Mouse (Mus musculus) liver, embryonic 13.5 days (tissue): ENCODE measurements around the gene Mdm2. TPM values are rescaled to one million over a fixed set of nuclear protein-coding genes. Genes with fewer than 3 reads are reported as not detected.
"Not testable (repeated sequence)": the region's sequence is repeated elsewhere in the genome, so short reads cannot be mapped to it uniquely, and the experiment has no call there.

Source experiments
- ATAC-seq: fragments of 200-750 bp; cut with Nextera tagmentation; 2 replicates; pipeline ENCODE4 v1.8.0; 2017; ENCODE audit warnings: low read depth, mild to moderate bottlenecking, moderate number of reproducible peaks, moderate library complexity
- DNase-seq: peaks from one replicate; pipeline ENCODE4 v3.0.0; 2022
- H3K27ac ChIP-seq: fragments of 300-500 bp; sonication (generic); 2 replicates; pipeline ENCODE4 v1.5.1; 2015; ENCODE audit warnings: moderate library complexity, mild to moderate bottlenecking, inconsistent platforms
- H3K27me3 ChIP-seq: fragments of 300-500 bp; sonication (generic); 2 replicates; pipeline ENCODE4 v1.6.1; 2015; ENCODE audit warnings: mild to moderate bottlenecking, inconsistent platforms
- H3K36me3 ChIP-seq: fragments of 300-500 bp; sonication (generic); 2 replicates; pipeline ENCODE4 v1.6.1; 2015; ENCODE audit warnings: mild to moderate bottlenecking, inconsistent platforms
- H3K4me1 ChIP-seq: fragments of 300-500 bp; sonication (generic); replicated peaks from 2 replicates; pipeline ENCODE4 v1.6.1; 2015; ENCODE audit warnings: inconsistent platforms
- H3K4me2 ChIP-seq: fragments of 300-500 bp; sonication (generic); 2 replicates; pipeline ENCODE4 v1.6.1; 2015; ENCODE audit warnings: inconsistent platforms, mild to moderate bottlenecking, moderate library complexity
- H3K4me3 ChIP-seq: fragments of 300-500 bp; sonication (generic); replicated peaks from 2 replicates; pipeline ENCODE4 v1.5.1; 2015; ENCODE audit warnings: mild to moderate bottlenecking, inconsistent platforms
- H3K9ac ChIP-seq: fragments of 300-500 bp; sonication (generic); 2 replicates; pipeline ENCODE4 v1.6.1; 2015; ENCODE audit warnings: mild to moderate bottlenecking, inconsistent platforms
- H3K9me3 ChIP-seq: fragments of 300-500 bp; sonication (generic); replicated peaks from 2 replicates; pipeline ENCODE4 v1.6.1; 2016; ENCODE audit warnings: inconsistent platforms
- WGBS: fragments of 180-500 bp; shearing (Covaris S2); methylation state at CpG from one replicate; pipeline ENCODE4 v1.1.7; 2015; ENCODE audit not compliant: insufficient replicate concordance; 5-methylcytosine and 5-hydroxymethylcytosine counted together
- polyA plus RNA-seq: library from polyadenylated mRNA; unstranded; fragments of >200 nt; fragmentation: Nextera tagmentation; extraction: Ambion mirVana; gene quantifications from 2 replicates; pipeline ENCODE4 v1.2.1, GENCODE M21; 2015

The Mdm2 gene
- polyA plus RNA-seq, 1 experiment from 2014 or later = 16.3 TPM

DNA sequence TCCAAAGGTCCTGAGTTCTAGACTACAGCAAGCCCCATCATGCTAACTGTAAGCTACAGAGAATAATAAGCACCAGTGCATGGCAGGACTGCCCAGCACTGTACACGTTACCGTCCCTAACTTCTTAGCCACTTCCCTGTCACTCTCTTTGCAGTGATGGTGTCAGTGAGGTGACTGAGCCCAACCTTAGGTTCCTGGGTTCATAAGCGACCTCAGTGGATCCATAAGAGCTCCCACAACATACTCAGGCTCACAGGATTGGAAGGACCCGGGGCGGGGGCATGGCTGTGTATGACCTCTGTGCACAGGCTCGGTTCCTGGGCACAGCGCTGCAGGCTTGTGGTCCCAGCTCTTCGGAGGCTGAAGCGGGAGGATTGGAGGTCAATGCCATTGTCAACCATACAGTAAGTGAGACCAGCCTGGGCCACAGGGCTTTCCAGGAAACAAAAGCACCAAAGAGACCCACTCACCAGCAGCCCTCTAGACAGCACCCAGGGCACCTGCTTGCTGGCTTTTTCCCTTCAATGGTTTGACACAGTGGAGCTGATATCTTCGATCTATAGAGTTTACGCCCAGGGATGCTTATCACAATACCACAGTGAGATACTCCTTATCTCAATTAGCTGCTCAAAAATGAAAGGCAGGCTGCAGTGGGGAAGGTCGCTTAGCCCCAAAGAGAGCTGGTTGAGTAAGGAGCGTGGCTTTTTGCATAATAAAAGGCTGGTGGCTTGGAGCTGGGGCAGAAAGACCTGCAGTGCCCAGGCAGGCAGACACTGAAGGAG, 27.8 kb upstream of the Mdm2 start:
- H3K9ac ChIP-seq = no peak overlapping the region
- no peaks in the 10 kb centered on the region for H3K27me3 ChIP-seq
- 70% methylated on average over 13 of the region's 13 CpGs for WGBS
- no peak overlapping the region for H3K4me3 ChIP-seq
- peaks cover 13% of the 10 kb centered on the region; the same call in 1 of the 2 replicates for H3K36me3 ChIP-seq
- H3K4me2 ChIP-seq = no peak overlapping the region
- ATAC-seq (0 out of 2 replicates have a peak, but pooled peaks have one; percentile 15), DNase-seq (no peak)
- H3K4me1 ChIP-seq = peaks cover 18% of the 10 kb centered on the region
- no peak overlapping the region for H3K27ac ChIP-seq
- H3K9me3 ChIP-seq = no peaks in the 10 kb centered on the region

DNA sequence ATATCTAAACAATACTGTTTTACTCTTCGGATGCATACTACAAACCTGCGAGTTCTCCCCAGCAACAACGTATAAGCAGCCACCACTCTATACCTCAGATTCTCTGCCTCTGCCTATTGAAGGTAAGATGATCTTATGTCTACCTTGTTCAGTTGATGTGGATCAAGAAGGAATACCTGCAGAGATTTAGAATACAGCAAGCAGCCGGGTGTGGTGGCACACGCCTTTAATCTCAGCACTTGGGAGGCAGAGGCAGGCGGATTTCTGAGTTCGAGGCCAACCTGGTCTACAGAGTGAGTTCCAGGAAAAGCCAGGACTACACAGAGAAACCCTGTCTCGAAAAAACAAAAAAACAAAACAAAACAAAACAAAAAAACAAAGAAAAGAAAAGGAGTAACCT, 26.9 kb upstream of the Mdm2 start:
- H3K27ac ChIP-seq, H3K9me3 ChIP-seq, H3K4me2 ChIP-seq, H3K9ac ChIP-seq, DNase-seq, H3K4me3 ChIP-seq, H3K27me3 ChIP-seq, ATAC-seq: not testable (repeated sequence)
- peaks cover 13% of the 10 kb centered on the region; the same call in 1 of the 2 replicates for H3K36me3 ChIP-seq
- H3K4me1 ChIP-seq = peaks cover 26% of the 10 kb centered on the region
- 83% methylated on average over 8 of the region's 8 CpGs for WGBS

DNA sequence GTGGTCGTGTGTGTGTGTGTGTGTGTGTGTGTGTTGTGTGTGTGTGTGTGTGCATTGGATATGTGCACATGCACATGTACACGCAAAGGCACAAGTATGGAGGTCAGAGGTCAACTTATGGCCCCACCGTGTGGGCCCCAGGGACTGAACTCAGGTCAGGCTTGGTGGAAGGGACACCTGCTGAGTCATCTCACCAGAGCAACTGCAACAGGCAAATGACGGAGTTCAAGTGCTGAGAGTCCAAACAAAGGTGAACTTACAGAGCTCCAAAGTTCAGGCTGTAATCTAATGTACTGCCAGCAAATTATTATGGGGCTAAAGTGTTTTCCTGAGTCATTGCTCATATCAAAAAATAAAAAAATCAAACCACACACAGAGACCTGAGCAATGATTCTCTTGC, 26.5 kb upstream of the Mdm2 start:
- Histone ChIP-seq H3K27me3 (no peaks in the 10 kb centered on the region), H3K9ac (no peak overlapping the region), H3K4me2 (no peak overlapping the region), H3K27ac (no peak overlapping the region), H3K4me1 (peaks cover 30% of the 10 kb centered on the region), H3K4me3 (no peak overlapping the region), H3K9me3 (no peaks in the 10 kb centered on the region), H3K36me3 (peaks cover 13% of the 10 kb centered on the region; the same call in 1 of the 2 replicates)
- 61% methylated on average over 4 of the region's 4 CpGs for WGBS
- no peak for DNase-seq
- no peak for ATAC-seq

DNA sequence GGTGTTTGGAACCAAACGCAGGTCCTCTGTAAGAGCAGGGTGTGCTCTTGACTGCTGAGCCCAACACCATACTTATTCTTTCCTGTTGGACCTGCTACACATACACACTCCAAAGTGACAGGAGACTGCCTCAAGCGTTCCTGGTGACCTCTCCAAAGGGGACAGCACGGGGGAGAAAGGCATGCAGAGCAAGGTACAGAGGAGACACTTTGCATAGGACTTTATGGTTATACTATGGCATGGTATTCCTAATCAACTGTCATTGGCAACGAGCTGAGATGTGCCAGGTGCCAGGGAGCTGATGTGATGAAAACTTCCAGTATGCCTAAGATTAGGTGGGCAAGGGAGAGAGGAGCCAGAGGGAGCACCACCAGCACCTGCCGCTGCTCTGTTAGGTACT, 26.0 kb upstream of the Mdm2 start:
- Histone ChIP-seq H3K4me1 (peaks cover 35% of the 10 kb centered on the region), H3K4me2 (no peak overlapping the region), H3K9ac (no peak overlapping the region), H3K9me3 (no peaks in the 10 kb centered on the region), H3K27ac (no peak overlapping the region), H3K4me3 (no peak overlapping the region), H3K36me3 (peaks cover 13% of the 10 kb centered on the region; the same call in 1 of the 2 replicates), H3K27me3 (no peaks in the 10 kb centered on the region)
- no peak for DNase-seq
- WGBS = 73% methylated on average over 5 of the region's 5 CpGs
- no peak for ATAC-seq

DNA sequence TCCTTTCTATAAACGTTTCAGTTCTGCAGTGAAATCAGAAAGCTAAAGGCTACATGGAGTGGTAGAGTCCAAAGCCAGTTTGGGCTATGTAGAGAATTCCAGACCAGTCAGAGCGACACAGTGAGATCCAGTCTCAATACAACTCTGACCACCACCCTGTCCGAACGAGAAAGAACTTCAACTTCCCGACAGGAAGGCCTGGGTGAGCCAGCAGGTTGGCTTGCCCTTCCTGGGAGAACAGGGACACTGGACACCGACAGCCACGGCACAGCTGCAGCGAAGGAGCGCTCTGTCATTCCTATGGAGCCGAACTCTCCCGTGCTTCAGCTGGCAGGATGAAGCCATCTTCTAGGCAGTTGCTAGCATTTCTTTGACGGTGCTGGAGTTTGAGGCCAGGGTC, 24.8 kb upstream of the Mdm2 start:
- not testable (repeated sequence) for H3K9ac ChIP-seq, ATAC-seq, H3K27ac ChIP-seq, H3K27me3 ChIP-seq, H3K9me3 ChIP-seq, H3K4me3 ChIP-seq, H3K4me2 ChIP-seq, DNase-seq
- Histone ChIP-seq H3K4me1 (peaks cover 46% of the 10 kb centered on the region), H3K36me3 (peaks cover 13% of the 10 kb centered on the region; the same call in 1 of the 2 replicates)
- WGBS = 86% methylated on average over 12 of the region's 12 CpGs

- H3K4me1 ChIP-seq = peaks cover 46% of the 10 kb centered on the region
- not testable (repeated sequence) for H3K4me3 ChIP-seq, H3K36me3 ChIP-seq, DNase-seq, H3K9me3 ChIP-seq, H3K27me3 ChIP-seq, H3K9ac ChIP-seq, ATAC-seq, H3K27ac ChIP-seq, H3K4me2 ChIP-seq
- WGBS = 57% methylated on average over 9 of the region's 10 CpGs
Observed at GRCm38 (mm10) chr10:117734104-117734852, 23.7 kb upstream of the Mdm2 start.

DNA sequence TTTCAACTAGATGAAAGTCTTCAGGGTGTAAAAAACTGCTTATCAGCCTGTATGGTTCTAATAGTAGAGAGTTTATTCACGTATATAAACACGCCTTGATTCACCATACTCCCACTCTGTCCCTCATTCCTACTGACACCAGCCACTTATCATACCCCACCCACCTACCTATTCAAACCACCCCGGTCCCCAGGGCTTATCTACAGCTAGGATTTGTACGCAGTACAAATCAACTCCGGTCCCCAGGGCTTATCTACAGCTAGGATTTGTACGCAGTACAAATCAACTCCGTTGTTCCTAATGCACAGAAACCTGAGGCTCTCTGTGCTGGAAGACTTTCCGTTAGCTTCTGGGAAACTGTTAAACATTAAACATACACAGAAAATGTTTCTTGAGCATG, 23.1 kb upstream of the Mdm2 start:
- H3K27ac ChIP-seq, DNase-seq, ATAC-seq, H3K36me3 ChIP-seq, H3K9me3 ChIP-seq, H3K4me2 ChIP-seq, H3K9ac ChIP-seq, H3K27me3 ChIP-seq, H3K4me3 ChIP-seq: not testable (repeated sequence)
- H3K4me1 ChIP-seq = peaks cover 41% of the 10 kb centered on the region
- 17% methylated on average over 8 of the region's 8 CpGs for WGBS

DNA sequence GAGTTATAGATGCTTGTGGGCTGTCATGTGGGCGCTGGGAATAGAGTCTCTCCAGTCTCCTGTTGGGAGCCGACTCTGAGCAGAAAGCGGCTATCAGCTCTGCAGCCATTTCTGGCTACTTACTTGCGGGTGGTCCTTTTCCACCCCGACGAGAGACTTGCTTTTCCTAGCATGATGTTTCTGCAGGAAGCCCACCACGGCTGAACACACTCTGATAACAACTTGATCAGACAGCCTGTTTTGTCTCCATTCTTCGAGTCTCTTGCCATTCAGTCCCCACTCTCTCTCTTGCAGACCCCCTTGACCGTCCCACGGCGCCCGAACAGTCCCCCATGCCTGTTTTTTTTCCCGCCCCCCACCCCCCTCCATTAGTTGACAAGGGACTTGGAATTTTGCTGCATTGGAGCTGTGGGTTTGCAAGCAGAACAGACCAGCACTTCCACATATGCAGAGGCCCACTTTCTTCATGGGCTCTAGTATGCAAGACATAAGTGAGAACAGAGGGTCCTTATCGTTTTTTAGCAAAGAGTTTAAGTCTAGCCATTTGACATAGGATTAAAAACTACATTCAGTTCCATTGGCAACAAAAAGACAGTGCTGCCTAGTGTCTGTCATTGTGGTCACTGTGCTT, 22.5 kb upstream of the Mdm2 start:
- peaks cover 36% of the 10 kb centered on the region for H3K4me1 ChIP-seq
- peak overlapping the region; percentile 37; the same call in 1 of the 2 replicates for H3K9ac ChIP-seq
- peak overlapping the region; percentile 25 for H3K4me2 ChIP-seq
- H3K36me3 ChIP-seq = 0 out of 2 replicates have a peak, but pooled peaks cover under 1% of the 10 kb centered on the region
- no peaks in the 10 kb centered on the region for H3K27me3 ChIP-seq
- no peaks in the 10 kb centered on the region for H3K9me3 ChIP-seq
- peak overlapping the region; percentile 60 for H3K27ac ChIP-seq
- DNase-seq = no peak
- no peak for ATAC-seq
- WGBS = 39% methylated on average over 14 of the region's 14 CpGs
- no peak overlapping the region for H3K4me3 ChIP-seq

DNA sequence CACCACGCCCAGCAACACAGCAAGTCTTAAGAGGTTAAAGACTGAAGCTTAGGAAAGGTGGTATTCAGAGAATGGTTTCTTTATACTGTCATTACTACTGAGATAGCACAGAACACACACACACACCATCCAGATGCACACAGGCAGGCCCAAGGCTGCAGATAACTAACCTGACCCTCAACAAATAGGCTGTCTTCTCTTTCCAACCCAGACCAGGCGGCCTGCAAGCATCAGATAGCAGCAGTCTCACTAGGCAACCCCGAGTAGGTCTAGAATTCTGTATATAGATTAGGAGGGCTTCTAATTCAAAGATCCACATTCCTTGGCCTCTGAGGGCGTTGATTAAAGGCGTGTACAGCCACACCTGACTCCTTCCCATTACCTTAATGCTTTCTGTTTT, 21.6 kb upstream of the Mdm2 start:
- peak overlapping the region; percentile 67 for H3K27ac ChIP-seq
- no peak overlapping the region for H3K4me3 ChIP-seq
- H3K27me3 ChIP-seq = no peaks in the 10 kb centered on the region
- peaks cover 34% of the 10 kb centered on the region for H3K4me1 ChIP-seq
- H3K9me3 ChIP-seq = no peaks in the 10 kb centered on the region
- 19% methylated on average over 5 of the region's 5 CpGs for WGBS
- ATAC-seq = peak; percentile 94
- H3K4me2 ChIP-seq = peak overlapping the region; percentile 25
- DNase-seq = peak; percentile 80
- H3K36me3 ChIP-seq = no peaks in the 10 kb centered on the region
- no peak overlapping the region for H3K9ac ChIP-seq

DNA sequence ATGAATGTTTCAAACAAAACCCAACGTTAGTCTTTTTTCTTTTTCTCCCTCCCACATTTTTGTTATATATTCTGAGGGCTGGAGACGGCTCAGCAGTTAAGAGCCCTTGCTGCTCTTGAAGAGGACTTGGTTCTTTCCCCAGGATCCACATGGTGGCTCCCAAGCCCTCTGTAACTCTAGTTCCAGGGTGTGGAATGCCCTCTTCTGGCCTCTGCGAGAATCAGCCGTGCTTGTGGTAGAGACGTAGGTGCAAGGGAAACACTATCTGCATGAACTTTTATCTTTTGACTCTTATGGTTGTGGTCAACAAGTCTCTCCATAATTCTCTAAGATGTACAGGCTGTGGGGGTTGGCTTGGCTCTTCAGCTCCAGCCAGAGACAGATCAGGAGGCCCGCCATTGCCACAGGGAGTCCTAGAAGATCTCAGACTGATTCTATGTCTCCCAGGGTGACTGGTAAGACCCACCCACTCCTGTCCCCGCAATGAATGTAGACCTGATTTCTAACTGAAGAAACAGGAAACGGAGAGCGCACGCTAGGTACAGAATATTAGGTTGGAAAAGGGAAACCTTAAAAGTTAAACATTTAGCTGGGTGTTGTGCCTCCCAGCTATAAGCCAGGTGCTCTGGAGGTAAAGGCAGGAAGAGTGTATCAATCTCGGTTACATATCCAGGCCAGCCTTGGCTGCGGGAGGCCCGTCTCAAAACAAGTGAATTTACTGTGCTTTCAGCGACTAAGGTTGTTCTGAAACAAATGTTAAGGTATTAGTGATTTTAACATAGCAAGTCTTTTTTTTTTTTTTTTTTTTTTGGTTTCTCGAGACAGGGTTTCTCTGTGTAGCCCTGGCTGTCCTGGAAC, 20.9 kb upstream of the Mdm2 start:
- no peaks in the 10 kb centered on the region for H3K9me3 ChIP-seq
- H3K36me3 ChIP-seq = no peaks in the 10 kb centered on the region
- no peak overlapping the region for H3K4me3 ChIP-seq
- peak overlapping the region; percentile 37 for H3K4me2 ChIP-seq
- no peaks in the 10 kb centered on the region for H3K27me3 ChIP-seq
- 31% methylated on average over 15 of the region's 15 CpGs for WGBS
- no peak overlapping the region for H3K9ac ChIP-seq
- peak; percentile 53 for DNase-seq
- peaks cover 32% of the 10 kb centered on the region for H3K4me1 ChIP-seq
- peak; percentile 54 for ATAC-seq
- H3K27ac ChIP-seq = peak overlapping the region; percentile 67
